Mouse (Mus musculus): ENCODE results near the gene Zglp1. TPM values are rescaled to one million over a fixed set of nuclear protein-coding genes. Genes with fewer than 3 reads are reported as not detected.

Zglp1 gene
- 0.38 TPM in 1 of 2 replicates, not detected in the other for polyA plus RNA-seq (2015; fragmentation: Nextera tagmentation; extraction: Ambion mirVana)

GRCm38 (mm10) chr9:21067006-21067684, at the start of gene Zglp1:
Zglp1 (minus strand) TSS chr9:21067093.
- Histone ChIP-seq H3K4me3 (replicated peaks) (no peak within 1 kb of the TSS), H3K27ac (no peak within 1 kb of the TSS), H3K27me3 (no peaks in the 10 kb centered on the region), H3K36me3 (peaks cover 66% of the 10 kb centered on the region), H3K4me1 (replicated peaks) (peaks cover 20% of the 10 kb centered on the region), H3K9ac (no peak within 1 kb of the TSS), H3K4me2 (no peak within 1 kb of the TSS), H3K9me3 (replicated peaks) (no peaks in the 10 kb centered on the region)
- DNase-seq (no peak), ATAC-seq (ENCODE audit: low read depth) (no peak)
- WGBS (ENCODE audit: insufficient replicate concordance): 81% methylated on average over 27 of the region's 27 CpGs

- Histone ChIP-seq H3K27ac (no peak overlapping the region), H3K4me1 (replicated peaks) (0 out of 2 replicates have a peak, but pooled peaks cover 4% of the 10 kb centered on the region), H3K4me3 (replicated peaks) (no peak overlapping the region), H3K9ac (no peak overlapping the region), H3K36me3 (no peaks in the 10 kb centered on the region), H3K27me3 (no peaks in the 10 kb centered on the region), H3K9me3 (replicated peaks) (no peaks in the 10 kb centered on the region), H3K4me2 (no peak overlapping the region)
- WGBS (ENCODE audit: insufficient replicate concordance): 77% methylated on average over 8 of the region's 8 CpGs
- no peak for ATAC-seq (ENCODE audit: low read depth)
- no peak for DNase-seq
These were observed 48.2 kb upstream of the Zglp1 start for GRCm38 (mm10) chr9:21115105-21115504.

GRCm38 (mm10) chr9:21114190-21114589, 47.3 kb upstream of the Zglp1 start:
- DNase-seq (no peak), ATAC-seq (ENCODE audit: low read depth) (no peak)
- Histone ChIP-seq H3K27ac (no peak overlapping the region), H3K9me3 (replicated peaks) (no peaks in the 10 kb centered on the region), H3K4me2 (no peak overlapping the region), H3K36me3 (no peaks in the 10 kb centered on the region), H3K27me3 (no peaks in the 10 kb centered on the region), H3K4me3 (replicated peaks) (no peak overlapping the region), H3K4me1 (replicated peaks) (0 out of 2 replicates have a peak, but pooled peaks cover 4% of the 10 kb centered on the region), H3K9ac (no peak overlapping the region)
- WGBS (ENCODE audit: insufficient replicate concordance): 75% methylated on average over 7 of the region's 7 CpGs

GRCm38 (mm10) chr9:21113751-21114150, 46.9 kb upstream of the Zglp1 start:
- Histone ChIP-seq H3K4me2 (no peak overlapping the region), H3K9me3 (replicated peaks) (no peaks in the 10 kb centered on the region), H3K9ac (no peak overlapping the region), H3K27me3 (no peaks in the 10 kb centered on the region), H3K27ac (no peak overlapping the region), H3K4me1 (replicated peaks) (0 out of 2 replicates have a peak, but pooled peaks cover 4% of the 10 kb centered on the region), H3K36me3 (no peaks in the 10 kb centered on the region), H3K4me3 (replicated peaks) (no peak overlapping the region)
- ATAC-seq (ENCODE audit: low read depth): no peak
- DNase-seq: no peak
- 83% methylated on average over 6 of the region's 6 CpGs for WGBS (ENCODE audit: insufficient replicate concordance)

GRCm38 (mm10) chr9:21107607-21108237, 40.8 kb upstream of the Zglp1 start:
- no peaks in the 10 kb centered on the region for H3K9me3 ChIP-seq (replicated peaks)
- 66% methylated on average over 23 of the region's 23 CpGs for WGBS (ENCODE audit: insufficient replicate concordance)
- no peak overlapping the region for H3K4me2 ChIP-seq
- ATAC-seq (ENCODE audit: low read depth): no peak
- H3K27me3 ChIP-seq: no peaks in the 10 kb centered on the region
- no peak overlapping the region for H3K9ac ChIP-seq
- peaks cover 49% of the 10 kb centered on the region for H3K4me1 ChIP-seq (replicated peaks)
- H3K27ac ChIP-seq: peak overlapping the region; percentile 86; the same call in 1 of the 2 replicates
- no peak overlapping the region for H3K4me3 ChIP-seq (replicated peaks)
- no peak for DNase-seq
- H3K36me3 ChIP-seq: 0 out of 2 replicates have a peak, but pooled peaks cover 12% of the 10 kb centered on the region

GRCm38 (mm10) chr9:21105760-21106564, 39.1 kb upstream of the Zglp1 start:
- peaks cover 21% of the 10 kb centered on the region; the same call in 1 of the 2 replicates for H3K36me3 ChIP-seq
- DNase-seq: peak; percentile 48
- peak overlapping the region; percentile 36 for H3K4me2 ChIP-seq
- peak overlapping the region; percentile 49 for H3K9ac ChIP-seq
- peak; percentile 90 for ATAC-seq (ENCODE audit: low read depth)
- H3K27me3 ChIP-seq: no peaks in the 10 kb centered on the region
- WGBS (ENCODE audit: insufficient replicate concordance): 38% methylated on average over 5 of the region's 5 CpGs
- peak overlapping the region; percentile 86 for H3K27ac ChIP-seq
- no peaks in the 10 kb centered on the region for H3K9me3 ChIP-seq (replicated peaks)
- peaks cover 58% of the 10 kb centered on the region for H3K4me1 ChIP-seq (replicated peaks)
- no peak overlapping the region for H3K4me3 ChIP-seq (replicated peaks)

GRCm38 (mm10) chr9:21104814-21105213, 37.9 kb upstream of the Zglp1 start:
- peaks cover 21% of the 10 kb centered on the region; the same call in 1 of the 2 replicates for H3K36me3 ChIP-seq
- 80% methylated on average over 6 of the region's 6 CpGs for WGBS (ENCODE audit: insufficient replicate concordance)
- ATAC-seq (ENCODE audit: low read depth): no peak
- H3K4me1 ChIP-seq (replicated peaks): peaks cover 65% of the 10 kb centered on the region
- H3K9ac ChIP-seq: peak overlapping the region; percentile 37; the same call in 1 of the 2 replicates
- H3K4me3 ChIP-seq (replicated peaks): no peak overlapping the region
- peak overlapping the region; percentile 86 for H3K27ac ChIP-seq
- H3K4me2 ChIP-seq: no peak overlapping the region
- no peak for DNase-seq
- no peaks in the 10 kb centered on the region for H3K9me3 ChIP-seq (replicated peaks)
- H3K27me3 ChIP-seq: no peaks in the 10 kb centered on the region

GRCm38 (mm10) chr9:21102076-21102475, 35.2 kb upstream of the Zglp1 start:
- WGBS (ENCODE audit: insufficient replicate concordance): 81% methylated on average over 2 of the region's 2 CpGs
- no peak overlapping the region for H3K4me2 ChIP-seq
- H3K9ac ChIP-seq: no peak overlapping the region
- H3K4me3 ChIP-seq (replicated peaks): no peak overlapping the region
- H3K27ac ChIP-seq: no peak overlapping the region
- ATAC-seq (ENCODE audit: low read depth) (no peak), DNase-seq (no peak)
- peaks cover 21% of the 10 kb centered on the region; the same call in 1 of the 2 replicates for H3K36me3 ChIP-seq
- H3K27me3 ChIP-seq: no peaks in the 10 kb centered on the region
- H3K9me3 ChIP-seq (replicated peaks): no peaks in the 10 kb centered on the region
- H3K4me1 ChIP-seq (replicated peaks): peaks cover 77% of the 10 kb centered on the region

- 20% methylated on average over 15 of the region's 15 CpGs for WGBS (ENCODE audit: insufficient replicate concordance)
- no peak for ATAC-seq (ENCODE audit: low read depth)
- H3K4me2 ChIP-seq: peak overlapping the region; percentile 46
- DNase-seq: no peak
- H3K4me3 ChIP-seq (replicated peaks): peak overlapping the region; percentile 28
- no peaks in the 10 kb centered on the region for H3K27me3 ChIP-seq
- peaks cover 63% of the 10 kb centered on the region for H3K4me1 ChIP-seq (replicated peaks)
- H3K9me3 ChIP-seq (replicated peaks): no peaks in the 10 kb centered on the region
- peak overlapping the region; percentile 50; the same call in 1 of the 2 replicates for H3K27ac ChIP-seq
- peaks cover 21% of the 10 kb centered on the region; the same call in 1 of the 2 replicates for H3K36me3 ChIP-seq
- peak overlapping the region; percentile 53 for H3K9ac ChIP-seq
These were observed 33.7 kb upstream of the Zglp1 start for GRCm38 (mm10) chr9:21100447-21101161.

GRCm38 (mm10) chr9:21097793-21098192, 30.9 kb upstream of the Zglp1 start:
- Histone ChIP-seq H3K4me3 (replicated peaks) (no peak overlapping the region), H3K4me2 (no peak overlapping the region), H3K9ac (no peak overlapping the region), H3K4me1 (replicated peaks) (peaks cover 48% of the 10 kb centered on the region), H3K9me3 (replicated peaks) (no peaks in the 10 kb centered on the region), H3K27ac (peak overlapping the region; percentile 5; the same call in 1 of the 2 replicates), H3K36me3 (peaks cover 15% of the 10 kb centered on the region; the same call in 1 of the 2 replicates), H3K27me3 (no peaks in the 10 kb centered on the region)
- ATAC-seq (ENCODE audit: low read depth): no peak
- WGBS (ENCODE audit: insufficient replicate concordance): 35% methylated on average over 8 of the region's 8 CpGs
- DNase-seq: no peak

Measured in liver, embryonic 13.5 days (tissue).